Mouse (Mus musculus) ES-E14 (cell line): Measurements from ENCODE around the gene Ltbp2.
A peak's percentile ranks its signal among the peaks of the same experiment; 100 is the strongest.

ENCODE experiments used
- CHD2 ChIP-seq: IDR thresholded peaks from 2 replicates; pipeline ENCODE4 v1.6.1; 2014; ENCODE audit warnings: mild to moderate bottlenecking, low read depth, low read length, inconsistent platforms
- HCFC1 ChIP-seq: IDR thresholded peaks from 2 replicates; pipeline ENCODE4 v1.6.1; 2012; ENCODE audit warnings: low read length, inconsistent platforms, borderline replicate concordance; ENCODE audit not compliant: insufficient read depth
- MAFK ChIP-seq: IDR thresholded peaks from 2 replicates; pipeline ENCODE4 v1.6.1; 2014; ENCODE audit warnings: mild to moderate bottlenecking, low read depth, low read length, inconsistent platforms; ENCODE audit not compliant: insufficient read depth
- ZC3H11A ChIP-seq: IDR thresholded peaks from 2 replicates; pipeline ENCODE4 v1.6.1; 2012; ENCODE audit warnings: low read depth, mild to moderate bottlenecking, inconsistent platforms, low read length, borderline replicate concordance
- ZNF384 ChIP-seq: IDR thresholded peaks from 2 replicates; pipeline ENCODE4 v1.6.1; 2012; ENCODE audit warnings: low read depth, low read length, inconsistent platforms

DNA sequence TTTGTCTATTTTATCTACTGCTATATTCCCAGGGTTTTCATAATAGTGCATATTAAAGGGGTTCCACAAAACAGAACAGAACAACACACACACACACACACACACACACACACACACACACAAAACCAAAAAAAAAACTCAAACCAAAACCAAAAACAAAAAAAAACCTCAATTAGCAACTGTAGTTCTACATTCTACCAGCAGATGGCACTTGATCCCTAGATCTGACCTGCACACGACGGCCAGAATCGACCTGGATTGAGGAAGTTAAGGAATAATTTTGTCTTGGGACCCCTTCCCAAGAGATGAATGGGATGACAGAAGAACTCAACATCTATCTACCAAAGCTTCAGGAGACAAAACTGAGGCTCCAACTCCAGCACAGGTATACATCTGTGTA lies 2.9 kb downstream of the Ltbp2 start:
- no peak for TF ChIP-seq HCFC1
- TF ChIP-seq ZNF384 = peak; percentile 73
- TF ChIP-seq ZC3H11A = no peak
- TF ChIP-seq CHD2 = no peak
- no peak for TF ChIP-seq MAFK
